Mouse (Mus musculus) embryonic stem cell, embryonic (primary cell): ENCODE measurements around the gene Nras.

ENCODE experiments used
- CTCF ChIA-PET, 4 experiments: fragments of 300-600 bp in 2 of 4; fragments of 350-600 bp in 2 of 4; sonication (Branson Sonifier 250); formaldehyde crosslinking; loops; one replicate each; lab custom pipeline; 2022; ENCODE audit warnings: inconsistent platforms in 2 of 4; lab: Charles Lee
- POLR2A ChIA-PET, 4 experiments: fragments of 300-600 bp in 2 of 4; fragments of 350-600 bp in 2 of 4; sonication (Branson Sonifier 250); formaldehyde crosslinking; loops; one replicate each; lab custom pipeline; 2022; ENCODE audit warnings: antibody characterized with exemption in 4 of 4, inconsistent platforms in 1 of 4; lab: Charles Lee

The Nras gene

DNA sequence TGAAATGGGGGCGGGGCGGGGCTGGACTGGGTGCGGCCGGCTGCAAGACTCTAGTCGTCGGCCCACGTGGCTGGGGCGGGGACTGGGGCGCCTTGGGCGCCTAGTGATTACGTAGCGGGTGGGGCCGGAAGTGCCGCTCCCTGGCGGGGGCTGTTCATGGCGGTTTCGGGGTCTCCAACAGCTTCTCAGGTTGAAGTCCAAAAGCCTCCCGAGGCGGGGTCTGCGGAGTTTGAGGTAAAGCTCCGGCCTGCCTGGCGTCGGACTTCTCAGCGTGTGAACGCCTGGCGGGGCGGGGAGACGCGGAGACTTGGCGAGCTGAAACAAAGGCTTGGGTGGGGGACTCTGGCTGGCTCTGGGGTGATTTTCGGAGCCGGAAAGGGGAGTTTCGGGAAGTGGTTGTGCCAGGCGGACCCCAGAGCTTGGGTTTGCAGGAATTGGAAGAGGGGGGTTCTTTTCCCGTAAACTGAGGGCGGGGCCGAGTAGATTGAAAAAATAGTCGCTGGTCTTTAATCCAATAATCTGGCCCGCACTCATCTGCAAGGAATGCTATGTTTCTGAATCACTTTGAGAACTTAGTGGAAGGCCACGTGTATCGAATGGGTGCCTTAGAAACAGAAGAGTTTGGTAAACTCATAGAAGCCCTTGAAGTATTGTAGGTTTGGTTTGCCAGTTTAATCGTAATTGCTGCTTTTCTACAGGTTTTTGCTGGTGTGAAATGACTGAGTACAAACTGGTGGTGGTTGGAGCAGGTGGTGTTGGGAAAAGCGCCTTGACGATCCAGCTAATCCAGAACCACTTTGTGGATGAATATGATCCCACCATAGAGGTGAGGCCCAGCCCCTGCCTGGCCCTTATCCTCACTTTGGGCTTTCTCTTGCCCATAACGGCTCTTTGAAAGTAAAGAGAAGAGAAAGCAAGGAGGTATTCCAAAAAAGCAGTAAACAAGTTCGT lies at the start of gene Nras:
TSS of gene Nras (plus strand) at position 79 of the 951 bp plus-strand sequence.
- POLR2A ChIA-PET: interaction anchor here (0.5 to 6.1 kb wide), 63 partner anchors 9 to 1877 kb away, joined by 3 to 73 read pairs (median 5); partner anchors contain the start of genes Bcas2 (in 2 of the 4), Csde1 (in 2 of the 4), Dennd2c (in 2 of the 4) and Sike1 (in 2 of the 4)
- CTCF ChIA-PET: interaction anchor here (0.5 to 1.4 kb wide), 5 partner anchors 42 to 487 kb away, joined by 3 to 4 read pairs (median 3); no protein-coding TSS in a partner anchor

DNA sequence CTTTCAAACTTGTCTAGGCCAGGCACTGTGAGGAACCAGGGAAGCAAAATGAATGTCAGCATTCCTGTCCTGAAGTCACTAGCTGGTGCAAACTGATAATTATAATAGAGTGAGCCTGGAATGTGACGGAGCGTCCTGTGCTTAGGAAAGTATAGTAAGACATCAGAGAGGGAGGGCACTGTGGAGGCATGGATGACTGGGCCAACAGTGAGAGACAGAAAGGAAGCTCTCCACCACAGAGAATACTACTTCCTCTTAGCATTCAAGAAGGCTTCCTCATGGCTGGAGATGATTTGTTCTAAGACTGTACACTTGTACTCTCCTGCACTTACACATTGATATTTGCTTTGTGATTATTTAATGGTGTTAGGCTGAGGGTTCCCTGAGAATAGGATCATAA lies 40.7 kb upstream of the Nras start:
- ChIA-PET CTCF (no interaction called here), POLR2A (interaction anchor here in 2 of 4 experiments (0.8 to 11.5 kb wide), 3 partner anchors 14 to 21 kb away, joined by 3 to 217 read pairs (median 63); partner anchors contain the start of gene Sike1 (in 1 of the 2))

DNA sequence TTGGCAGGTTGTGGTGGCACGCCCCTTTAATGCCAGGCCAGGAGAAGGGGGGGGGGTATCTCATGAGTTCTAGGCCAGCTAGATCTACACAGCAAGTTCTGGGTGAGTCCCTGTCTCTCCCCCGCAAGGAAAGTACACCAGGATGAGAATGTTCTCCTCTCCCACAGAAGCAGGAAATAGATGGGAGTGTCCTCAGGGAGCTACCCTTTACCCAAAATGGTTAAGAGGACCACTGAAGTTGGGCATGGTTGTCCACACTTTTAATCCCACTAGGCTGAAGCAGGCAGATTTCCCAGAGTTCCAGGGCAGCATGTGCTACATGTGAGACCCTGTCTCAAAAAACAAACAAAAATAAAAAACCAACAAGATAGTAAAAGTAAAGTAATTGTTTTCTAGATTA lies 38.6 kb upstream of the Nras start:
- ChIA-PET POLR2A (interaction anchor here (0.6 to 11.5 kb wide), 47 partner anchors 9 to 1415 kb away, joined by 3 to 217 read pairs (median 10); partner anchors contain the start of genes Sike1 (in 4 of the 4), Nras (in 2 of the 4), Atp1a1 (in 1 of the 4) and Dennd2c (in 1 of the 4)), CTCF (no interaction called here)

DNA sequence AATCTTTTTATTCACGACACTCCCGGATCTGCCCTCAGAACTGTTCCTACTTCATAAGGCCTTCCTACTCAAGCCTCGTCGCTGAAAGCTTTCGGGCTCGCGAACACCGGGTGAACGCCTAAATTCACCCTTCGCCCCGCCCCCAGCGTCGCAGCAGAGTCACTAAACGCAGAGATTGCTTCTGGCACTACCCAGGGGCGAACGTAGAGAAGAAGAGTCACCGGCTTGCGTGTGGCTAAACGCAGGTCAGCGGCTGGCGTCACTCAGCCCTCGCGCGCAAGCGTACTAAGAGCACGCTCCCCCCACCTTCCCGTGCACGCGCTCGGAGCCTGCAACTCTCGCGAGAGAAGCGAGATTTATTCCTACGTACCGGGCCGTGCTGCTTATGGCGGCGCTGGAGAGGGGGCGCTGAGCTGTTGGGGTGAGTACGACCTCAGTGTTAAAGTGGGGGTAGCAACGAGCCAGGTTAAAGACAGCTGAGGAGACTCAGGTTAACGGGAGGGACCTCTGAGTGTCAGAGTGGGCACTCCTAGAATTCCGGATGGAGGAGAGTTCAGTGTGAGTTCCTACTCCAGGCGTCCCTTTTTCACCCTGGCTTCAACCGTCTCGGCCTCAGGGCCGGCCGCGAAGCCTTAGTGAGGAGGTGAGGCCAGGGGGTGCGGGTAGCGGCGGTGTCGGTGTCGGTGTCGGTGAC lies 37.7 kb upstream of the Nras start, which contains the start of gene Csde1:
TSS of gene Csde1 (plus strand) at position 178 of the 694 bp plus-strand sequence.
- POLR2A ChIA-PET: interaction anchor here (0.6 to 11.5 kb wide), 142 partner anchors 9 to 1416 kb away, joined by 3 to 217 read pairs (median 4); partner anchors contain the start of genes Nras (in 4 of the 4), Sike1 (in 4 of the 4), Dennd2c (in 3 of the 4) and Trim33 (in 3 of the 4)
- CTCF ChIA-PET: interaction anchor here in 2 of 4 experiments (0.6 to 1.0 kb wide), 3 partner anchors 81 to 149 kb away, joined by 3 to 4 read pairs (median 4); no protein-coding TSS in a partner anchor

DNA sequence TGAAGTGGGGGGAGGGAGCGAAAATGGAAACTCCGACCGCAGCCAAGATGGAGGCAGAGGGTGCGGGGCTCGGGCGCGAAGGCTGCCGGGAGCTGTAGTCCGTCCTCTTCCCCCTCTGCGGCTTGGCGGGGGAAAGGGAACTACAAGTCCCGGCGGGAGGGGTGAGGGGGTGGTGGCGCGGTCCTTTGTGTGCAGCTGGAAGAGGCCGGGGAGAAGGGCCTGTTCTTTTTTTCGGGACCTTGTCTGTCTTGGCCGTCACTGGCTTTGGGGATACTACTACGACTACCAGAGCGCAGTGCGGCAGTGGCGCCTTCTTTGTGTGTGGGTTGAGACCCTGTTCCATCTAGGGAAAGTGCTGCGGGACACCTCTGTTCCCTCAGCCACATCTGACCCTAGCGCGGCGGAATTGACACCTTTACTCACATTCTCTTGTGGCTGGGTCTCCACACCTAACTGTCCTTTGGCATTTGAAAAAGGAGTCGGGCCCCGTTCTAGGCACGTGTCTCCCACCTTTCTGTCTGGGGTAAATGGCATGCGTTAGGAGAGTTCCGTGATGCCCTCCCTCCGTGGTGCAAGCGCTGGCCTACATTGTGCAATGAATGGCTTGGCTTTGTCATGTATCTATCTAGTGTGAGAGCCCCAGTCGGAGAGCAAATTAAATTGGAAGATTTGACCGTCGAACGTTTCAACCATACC lies 37.0 kb upstream of the Nras start:
- ChIA-PET POLR2A (interaction anchor here (0.6 to 11.5 kb wide), 141 partner anchors 8 to 1417 kb away, joined by 3 to 217 read pairs (median 4); partner anchors contain the start of genes Nras (in 4 of the 4), Sike1 (in 4 of the 4), Dennd2c (in 3 of the 4) and Trim33 (in 3 of the 4)), CTCF (interaction anchor here in 1 of 4 experiments (0.9 to 1.0 kb wide), 2 partner anchors 125 to 149 kb away, joined by 3 to 4 read pairs; no protein-coding TSS in a partner anchor)

DNA sequence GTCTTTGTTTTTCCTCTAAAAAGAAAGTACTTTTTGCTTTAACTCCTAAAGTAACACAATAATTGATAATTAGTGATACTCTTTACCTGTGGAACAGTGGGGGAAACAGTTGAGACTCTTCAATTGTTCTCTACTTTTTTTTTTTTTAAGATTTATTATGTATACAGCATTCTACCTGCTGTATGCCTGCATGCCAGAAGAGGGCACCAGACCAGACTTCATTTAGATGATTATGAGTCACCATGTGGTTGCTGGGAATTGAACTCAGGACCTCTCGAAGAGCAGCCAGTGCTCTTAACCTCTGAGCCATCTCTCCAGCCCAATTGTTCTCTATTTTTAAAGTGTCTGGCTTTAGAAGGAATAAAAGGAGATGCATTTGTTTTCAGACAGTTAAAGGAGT lies 31.9 kb upstream of the Nras start:
- CTCF ChIA-PET: interaction anchor here in 1 of 4 experiments (0.6 kb wide), 1 partner anchor 963 kb away, joined by 5 read pairs; no protein-coding TSS in a partner anchor

DNA sequence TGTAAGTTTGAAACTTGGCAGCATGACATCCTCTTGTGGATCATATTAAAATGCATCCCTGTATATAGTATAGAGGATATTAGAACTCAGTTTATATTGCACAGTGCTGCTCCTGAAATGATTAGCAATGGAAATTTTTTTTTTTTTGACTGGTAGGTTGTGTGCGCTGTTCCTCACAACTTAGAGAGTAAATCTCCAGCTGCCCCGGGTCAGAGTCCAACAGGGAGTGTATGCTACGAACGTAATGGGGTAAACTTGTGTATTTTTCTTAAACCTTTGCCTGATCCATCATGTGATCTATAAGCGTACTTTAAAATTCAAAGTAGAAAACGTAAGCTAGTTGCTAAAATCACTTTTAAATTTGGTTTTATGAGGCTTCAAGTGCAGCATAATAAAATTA lies 17.8 kb upstream of the Nras start:
- ChIA-PET CTCF (interaction anchor here in 1 of 4 experiments (0.7 kb wide), 1 partner anchor 135 kb away, joined by 3 read pairs; no protein-coding TSS in a partner anchor), POLR2A (interaction anchor here in 3 of 4 experiments (0.5 to 17.7 kb wide), 12 partner anchors 10 to 81 kb away, joined by 3 to 217 read pairs (median 7); partner anchors contain the start of genes Nras (in 2 of the 3) and Csde1 (in 1 of the 3))

More for the DNA sequence above, 31.9 kb upstream of the Nras start:
- POLR2A ChIA-PET: interaction anchor here in 1 of 4 experiments (0.7 to 17.7 kb wide), 4 partner anchors 6 to 120 kb away, joined by 3 to 217 read pairs (median 28); partner anchors contain the start of gene Csde1

DNA sequence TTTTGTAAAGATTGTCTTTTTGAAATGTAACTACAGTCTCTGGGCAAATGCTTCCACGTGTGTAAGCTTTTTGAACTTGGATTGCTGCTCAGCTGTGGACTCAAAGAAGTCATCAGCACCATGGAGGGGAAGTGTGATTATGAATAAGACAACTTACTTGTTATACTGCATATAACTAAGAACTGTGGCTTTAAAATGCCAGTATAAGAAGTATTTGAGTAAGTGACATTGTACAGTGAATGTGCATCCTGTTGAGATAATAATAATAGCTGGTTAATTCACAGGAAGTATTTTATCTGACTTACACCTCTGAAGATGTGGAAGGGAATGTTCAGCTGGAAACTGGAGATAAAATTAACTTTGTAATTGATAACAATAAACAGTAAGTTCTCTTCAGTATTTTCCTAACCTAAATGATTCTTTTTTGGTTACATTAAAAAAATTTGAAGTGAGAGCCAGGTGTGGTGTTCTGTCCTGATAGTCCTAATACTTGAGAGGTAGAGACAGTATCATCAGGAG lies 17.2 kb upstream of the Nras start:
- CTCF ChIA-PET: interaction anchor here in 1 of 4 experiments (0.7 kb wide), 1 partner anchor 134 kb away, joined by 3 read pairs; no protein-coding TSS in a partner anchor

DNA sequence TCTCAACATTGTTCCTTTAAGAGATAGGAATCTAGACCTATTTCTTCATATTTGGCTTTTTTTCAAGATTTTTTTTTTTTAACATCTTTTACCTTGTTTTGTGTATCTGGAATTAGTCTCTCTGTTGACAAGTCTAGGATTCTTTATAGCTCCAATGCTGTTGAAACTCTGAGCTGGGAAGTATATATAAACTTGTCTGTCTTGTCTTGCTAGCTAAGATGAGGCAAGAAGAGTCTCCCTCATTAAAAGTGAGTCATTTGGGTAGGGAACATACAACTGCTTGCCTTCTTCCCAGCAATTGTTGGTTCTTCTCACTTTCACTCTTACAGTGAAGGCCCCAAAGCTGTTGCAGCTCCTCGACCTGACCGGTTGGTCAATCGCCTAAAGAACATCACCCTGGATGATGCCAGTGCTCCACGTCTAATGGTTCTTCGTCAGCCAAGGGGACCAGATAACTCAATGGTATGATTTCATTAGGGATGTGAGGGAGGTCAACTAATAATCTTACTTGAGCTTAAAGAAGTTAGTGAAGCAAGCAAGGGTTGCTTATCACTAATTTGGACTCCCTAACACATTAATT lies 2.0 kb upstream of the Nras start:
- POLR2A ChIA-PET: interaction anchor here in 3 of 4 experiments (0.9 to 6.1 kb wide), 21 partner anchors 7 to 106 kb away, joined by 3 to 73 read pairs (median 4); partner anchors contain the start of gene Csde1 (in 1 of the 3)
- CTCF ChIA-PET: no interaction called here

More for the DNA sequence above, 17.2 kb upstream of the Nras start:
- POLR2A ChIA-PET: interaction anchor here in 3 of 4 experiments (0.5 to 17.7 kb wide), 15 partner anchors 8 to 107 kb away, joined by 3 to 217 read pairs (median 5); partner anchors contain the start of genes Nras (in 2 of the 3) and Csde1 (in 1 of the 3)

DNA sequence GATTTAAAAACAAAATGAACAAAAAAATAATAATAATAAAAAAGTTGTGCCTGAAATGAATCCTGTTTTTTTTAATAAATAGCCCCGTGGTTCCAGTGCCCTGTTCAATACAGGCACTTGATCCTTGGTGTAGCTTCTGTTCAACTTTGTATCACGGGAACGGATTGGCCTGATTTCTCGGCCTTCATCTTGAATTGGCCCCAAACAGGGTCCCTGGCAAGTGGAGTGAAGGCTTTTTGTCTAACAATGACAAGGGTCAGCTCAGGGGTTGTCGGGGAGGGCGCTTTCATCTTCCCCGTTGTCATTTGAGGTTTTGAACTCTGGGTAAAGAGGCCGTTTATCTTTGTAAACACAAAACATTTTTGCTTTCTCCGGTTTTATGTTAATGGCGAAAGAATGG lies 333 bp upstream of the Nras start:
- POLR2A ChIA-PET: interaction anchor here (0.5 to 6.1 kb wide), 57 partner anchors 9 to 1877 kb away, joined by 3 to 73 read pairs (median 5); partner anchors contain the start of genes Bcas2 (in 2 of the 4), Csde1 (in 2 of the 4), Dennd2c (in 2 of the 4) and Sike1 (in 2 of the 4)
- CTCF ChIA-PET: interaction anchor here in 3 of 4 experiments (0.5 to 1.4 kb wide), 3 partner anchors 43 to 398 kb away, joined by 3 to 4 read pairs (median 4); no protein-coding TSS in a partner anchor

DNA sequence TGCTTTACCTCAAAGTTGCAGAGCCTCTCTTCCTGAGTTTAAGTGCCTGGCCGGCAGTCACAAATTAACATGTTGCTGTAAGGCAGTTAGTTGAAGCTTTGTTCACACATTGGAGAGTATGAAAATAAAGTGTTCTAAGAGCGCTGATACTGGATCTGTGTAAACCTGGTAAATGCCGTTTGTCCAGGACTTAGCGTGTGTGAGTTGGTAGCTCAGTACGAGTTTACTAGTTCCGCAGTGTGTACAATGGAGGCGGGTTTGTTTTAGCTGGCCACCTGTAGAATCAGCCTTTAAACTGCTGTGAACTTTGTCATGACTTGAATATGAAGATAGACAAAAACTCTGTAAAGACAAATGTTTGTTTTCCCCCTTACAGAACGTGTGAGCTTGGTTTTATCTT lies 8.8 kb downstream of the Nras start:
- CTCF ChIA-PET: interaction anchor here in 1 of 4 experiments (1.0 kb wide), 1 partner anchor 30 kb away, joined by 5 read pairs; no protein-coding TSS in a partner anchor
- POLR2A ChIA-PET: interaction anchor here in 2 of 4 experiments (0.7 to 6.1 kb wide), 31 partner anchors 8 to 99 kb away, joined by 3 to 73 read pairs (median 4); partner anchors contain the start of genes Nras (in 2 of the 2), Csde1 (in 1 of the 2) and Dennd2c (in 1 of the 2)

DNA sequence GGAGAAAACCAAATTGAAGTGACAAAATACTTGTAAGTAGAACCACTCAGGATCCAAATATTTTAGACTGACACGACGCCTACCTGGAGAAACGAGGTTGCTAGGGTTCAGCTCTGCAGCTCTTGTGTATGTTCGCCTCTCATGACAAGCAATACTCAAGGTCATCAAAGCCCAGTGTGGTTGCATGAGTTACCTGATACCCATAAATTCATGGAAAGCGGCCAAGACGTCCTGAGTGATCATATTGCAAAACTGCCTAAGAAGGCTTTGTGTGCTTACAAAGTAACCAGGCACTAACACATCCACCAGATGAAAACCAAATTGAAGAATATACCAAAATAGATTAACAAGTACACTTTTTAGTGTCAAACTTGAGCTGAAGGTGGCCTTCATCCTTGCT lies 10.9 kb downstream of the Nras start:
- CTCF ChIA-PET: no interaction called here

DNA sequence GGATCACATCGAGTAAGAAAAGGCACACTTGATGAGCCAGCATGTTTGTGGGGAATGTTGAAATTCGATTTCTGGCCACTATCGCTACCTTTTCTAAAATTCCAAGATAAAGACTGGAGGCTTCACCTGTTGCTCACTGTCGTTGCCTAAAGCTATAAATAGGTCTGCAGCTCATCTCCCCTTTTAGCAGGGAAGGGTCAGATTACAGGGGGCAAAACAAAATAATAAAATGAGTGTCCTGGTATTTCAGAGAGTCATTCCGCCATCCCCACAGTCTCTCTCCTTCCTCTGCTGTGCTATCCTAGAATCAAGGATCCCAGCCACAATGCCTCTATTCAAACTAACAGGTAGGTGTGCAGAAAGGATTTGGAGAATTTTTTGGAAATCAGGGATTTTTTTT lies 15.7 kb downstream of the Nras start, which contains the start of gene Ampd1:
TSS of gene Ampd1 (plus strand) at position 244 of the 400 bp plus-strand sequence.
- POLR2A ChIA-PET: interaction anchor here in 1 of 4 experiments (0.9 to 2.0 kb wide), 4 partner anchors 9 to 15 kb away, joined by 3 to 7 read pairs (median 6); partner anchors contain the start of gene Nras
- CTCF ChIA-PET: interaction anchor here in 1 of 4 experiments (0.6 kb wide), 1 partner anchor 87 kb away, joined by 3 read pairs; no protein-coding TSS in a partner anchor

More for the DNA sequence above, 10.9 kb downstream of the Nras start:
- POLR2A ChIA-PET: interaction anchor here (0.6 to 6.1 kb wide), 13 partner anchors 8 to 1345 kb away, joined by 3 to 73 read pairs (median 5); partner anchors contain the start of gene Nras (in 2 of the 4)

DNA sequence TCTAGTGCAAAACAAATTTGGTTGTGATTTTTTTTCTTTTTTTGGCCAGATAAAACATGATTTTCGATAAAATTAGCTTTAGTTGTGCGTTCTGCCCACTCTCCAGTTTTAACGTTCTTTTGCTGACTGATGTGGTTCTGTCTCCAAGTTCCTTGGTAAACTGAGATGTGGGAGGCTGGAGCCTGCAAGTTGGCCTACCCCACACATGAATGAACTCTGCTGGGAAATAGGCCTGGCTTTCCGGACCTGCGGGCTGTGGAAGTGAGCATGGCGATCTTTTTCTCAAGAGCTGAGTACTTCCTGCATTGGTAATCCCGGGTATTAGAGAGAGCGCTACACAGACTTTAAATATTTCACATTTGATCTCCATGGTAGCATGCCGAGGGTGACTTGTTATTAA lies 17.8 kb downstream of the Nras start:
- POLR2A ChIA-PET: interaction anchor here in 1 of 4 experiments (0.8 to 1.3 kb wide), 4 partner anchors 9 to 22 kb away, joined by 3 to 4 read pairs (median 3); no protein-coding TSS in a partner anchor

DNA sequence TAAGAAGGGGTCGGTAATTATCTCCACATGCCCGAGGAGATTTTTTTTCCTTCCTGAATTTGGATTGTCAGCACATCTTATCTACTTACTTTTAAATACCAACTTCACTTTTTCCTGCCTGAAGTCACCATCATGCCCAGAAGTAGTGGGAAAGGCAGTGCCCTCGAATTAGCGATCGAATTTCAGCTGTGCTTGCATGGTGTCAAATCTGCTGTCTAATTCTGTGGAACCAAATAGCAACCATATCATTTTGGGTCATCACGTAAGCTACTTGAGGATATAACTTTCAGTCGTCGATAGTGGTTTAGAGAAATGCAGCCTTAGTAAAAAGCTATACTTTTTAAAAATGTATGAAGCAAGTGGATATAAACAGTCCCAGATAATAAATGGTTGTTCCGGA lies 18.4 kb downstream of the Nras start:
- ChIA-PET CTCF (no interaction called here), POLR2A (interaction anchor here in 1 of 4 experiments (0.8 to 1.2 kb wide), 5 partner anchors 9 to 81 kb away, joined by 3 to 7 read pairs (median 3); no protein-coding TSS in a partner anchor)

More for the DNA sequence above, 17.8 kb downstream of the Nras start:
- CTCF ChIA-PET: no interaction called here
